Mouse (Mus musculus): Measurements from ENCODE around the gene Cacna2d3.
A peak's percentile ranks its signal among the peaks of the same experiment; 100 is the strongest.

Gene Cacna2d3

DNA sequence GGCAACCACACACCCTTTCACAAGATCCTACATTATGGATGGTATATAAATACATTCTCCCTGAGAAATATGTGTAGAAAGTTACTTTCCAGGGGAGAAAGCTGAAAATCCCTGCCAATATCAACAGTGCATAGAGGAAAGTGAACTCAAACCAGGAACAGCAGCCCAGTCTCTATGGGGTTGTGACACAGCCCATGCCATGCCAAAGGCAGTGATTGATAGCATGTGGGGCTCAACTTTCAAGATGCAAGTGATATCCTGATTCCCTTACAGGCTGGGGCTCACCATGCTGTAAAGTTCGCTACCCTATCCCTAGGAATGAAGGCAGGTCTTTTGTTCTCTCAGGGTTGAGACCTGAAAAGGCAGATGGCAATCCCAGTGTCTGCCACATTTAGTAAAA, 229.9 kb downstream of the Cacna2d3 start:
- no peak for DNase-seq (ENCODE audit: low read depth)

DNA sequence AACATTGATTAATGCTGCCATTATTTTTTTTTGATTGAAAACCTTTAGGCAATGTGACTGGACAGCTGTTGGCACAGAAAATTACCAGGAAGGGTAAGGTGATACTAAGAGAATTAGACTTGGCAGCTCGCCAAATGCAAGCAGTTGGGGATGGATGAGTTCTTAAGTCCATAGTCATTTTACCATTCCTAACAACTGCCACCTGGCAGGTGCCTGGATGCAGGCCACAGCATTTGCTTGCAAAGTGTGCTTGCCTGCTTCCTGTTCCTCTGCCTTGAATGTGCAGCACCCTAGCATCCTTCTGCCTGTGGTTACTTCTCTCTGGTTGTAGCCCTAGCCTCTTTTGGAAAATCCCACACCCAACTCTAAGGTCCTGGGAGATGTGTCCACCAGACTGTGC, 236.2 kb downstream of the Cacna2d3 start:
- no peak for DNase-seq (ENCODE audit: low read depth)

DNA sequence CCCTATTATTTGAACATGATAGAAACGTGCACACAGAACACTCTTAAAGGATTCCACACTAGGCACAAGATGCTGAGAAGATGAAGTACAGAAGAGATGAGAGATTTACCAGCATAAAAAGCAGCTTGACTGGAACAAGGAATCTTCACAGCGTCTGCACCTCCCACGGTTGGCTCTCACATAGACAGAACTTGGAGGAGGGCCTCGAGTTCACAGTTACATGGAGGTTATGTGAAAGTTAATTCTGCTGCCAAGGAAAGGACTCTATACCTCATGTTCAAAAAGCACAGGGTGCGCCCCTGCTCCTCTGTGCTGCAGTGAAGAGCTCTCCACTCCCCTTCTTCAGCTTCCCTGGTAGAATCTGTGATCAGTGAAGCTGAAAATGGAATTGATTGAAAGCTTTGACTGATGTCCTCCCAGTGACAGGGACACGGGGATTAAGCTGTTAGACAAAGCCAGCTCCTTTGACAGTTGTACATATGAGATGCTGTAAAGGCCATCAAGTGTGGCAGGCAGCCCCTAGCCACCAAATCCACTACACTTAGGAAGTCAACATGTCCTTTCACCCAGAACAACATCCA, 243.2 kb downstream of the Cacna2d3 start:
- no peak for DNase-seq (ENCODE audit: low read depth)

DNA sequence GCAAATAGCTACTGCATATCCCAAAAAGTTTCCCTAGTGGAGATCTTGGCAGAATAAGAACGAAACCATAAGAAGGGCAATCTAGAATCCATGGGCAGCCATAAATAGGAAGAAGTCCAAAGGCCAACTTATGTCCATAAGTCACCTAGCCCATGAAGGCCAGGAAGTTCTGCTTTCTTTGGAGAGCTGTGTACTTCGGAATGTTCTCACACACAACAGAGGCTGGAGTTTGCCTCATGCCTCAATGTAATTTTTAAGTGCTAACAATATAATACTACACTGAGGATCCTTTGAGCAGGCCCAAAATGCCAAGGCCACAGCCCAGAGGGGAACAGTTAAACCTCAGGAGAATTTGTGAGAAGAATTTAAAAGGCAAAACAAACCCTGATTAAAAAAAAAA, 257.4 kb downstream of the Cacna2d3 start:
- DNase-seq (ENCODE audit: low read depth), result no peak

DNA sequence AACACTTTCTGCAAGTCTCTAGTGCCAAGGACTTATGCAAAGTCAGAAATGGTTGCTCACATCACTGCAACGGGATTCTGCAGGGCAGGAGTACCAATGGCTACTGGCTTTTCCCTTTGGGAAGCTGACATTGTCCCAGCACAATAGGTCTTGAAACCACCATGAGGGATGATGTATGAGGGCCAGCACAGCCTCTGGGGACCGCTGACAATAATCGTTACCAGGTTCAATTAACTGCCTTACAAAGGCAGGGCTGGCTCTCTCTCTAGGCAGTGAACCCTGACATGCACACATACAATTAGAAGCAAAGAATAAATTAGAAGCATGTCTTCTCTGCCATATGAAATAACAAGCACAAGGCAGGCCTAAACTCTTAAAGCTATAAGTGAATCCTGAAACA, 272.5 kb downstream of the Cacna2d3 start:
- DNase-seq (ENCODE audit: low read depth), result no peak

DNA sequence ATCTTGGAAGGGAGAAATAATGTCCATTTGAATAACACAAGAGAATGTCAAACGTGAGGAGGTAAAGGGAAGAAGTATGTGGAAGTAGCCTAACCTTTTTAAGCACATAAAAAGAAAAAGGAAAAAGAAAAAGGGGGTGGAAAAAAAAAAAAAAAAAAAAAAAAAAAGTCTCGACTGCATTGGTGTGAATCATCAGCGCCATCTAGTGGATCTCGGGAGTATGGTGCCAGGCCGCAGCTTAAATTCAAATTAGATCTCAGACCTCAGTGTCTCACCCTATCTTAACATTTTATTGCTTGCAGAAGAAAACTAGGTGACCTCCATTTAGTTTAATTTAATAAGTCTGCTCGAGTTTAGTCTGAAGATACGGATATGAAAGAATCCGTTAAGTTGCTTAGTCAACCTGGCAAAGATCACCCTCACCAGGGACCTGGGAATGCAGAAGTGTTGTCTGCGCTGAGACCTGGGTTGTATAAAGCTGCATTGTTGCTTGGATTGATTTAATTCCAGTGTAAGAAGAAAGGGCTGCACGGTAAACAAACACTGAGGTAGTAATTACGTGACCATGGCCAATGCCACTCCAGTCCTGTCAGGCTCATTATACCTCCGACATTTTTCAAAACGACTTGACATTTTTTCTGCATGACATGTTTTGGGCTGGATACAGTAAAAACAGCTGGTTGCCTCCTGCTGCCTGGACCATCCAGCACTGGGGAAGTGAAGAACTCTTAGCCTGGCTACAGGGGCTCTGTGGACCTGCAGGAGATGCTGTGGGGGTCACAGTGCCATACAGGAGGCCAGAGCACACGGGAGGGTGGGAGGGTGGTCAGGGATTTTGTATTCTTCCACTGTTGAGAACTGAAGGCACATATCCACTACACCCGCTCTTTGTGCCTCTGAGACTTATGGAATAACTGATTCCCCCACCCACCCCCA, 278.3 kb downstream of the Cacna2d3 start:
- peak; percentile 36 for DNase-seq (ENCODE audit: low read depth)

DNA sequence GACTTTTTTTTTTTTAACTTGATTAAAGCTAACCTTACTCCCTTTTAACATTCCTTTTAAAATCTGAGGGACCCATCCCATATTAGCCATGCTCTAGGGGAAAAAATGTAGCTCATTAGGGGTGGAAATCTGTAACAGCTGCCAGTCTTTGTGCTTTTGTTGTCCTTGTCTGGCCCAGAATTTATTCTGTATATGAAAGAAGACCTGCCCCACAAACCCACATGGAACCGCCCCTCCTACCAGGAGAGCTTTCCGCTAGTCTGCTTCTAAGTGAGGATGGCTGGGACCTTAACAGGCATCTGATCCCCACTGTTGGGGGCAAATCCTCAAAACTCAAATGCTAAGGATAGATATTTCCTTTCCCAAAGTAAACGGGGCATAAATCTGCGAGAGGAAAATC, 279.2 kb downstream of the Cacna2d3 start:
- DNase-seq (ENCODE audit: low read depth), result no peak

DNA sequence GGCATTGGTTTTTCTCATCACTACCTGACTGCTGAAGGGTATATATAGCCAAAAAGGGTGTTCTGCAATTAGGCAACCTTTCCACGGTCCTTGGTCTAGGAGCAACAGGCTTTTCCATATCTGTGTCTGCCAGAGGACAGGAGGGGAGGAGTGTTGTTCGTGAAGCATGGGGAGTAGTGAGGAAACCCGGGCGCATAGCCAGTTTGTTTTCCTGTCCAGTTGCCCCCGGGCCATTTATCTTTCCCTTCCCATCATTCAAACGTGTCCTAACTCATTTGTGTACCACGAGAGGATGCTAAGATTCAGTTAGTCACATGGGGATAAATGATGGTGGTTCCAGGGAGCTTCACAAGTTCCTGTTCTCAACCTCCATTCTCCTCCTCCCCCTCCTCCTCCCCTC, 283.0 kb downstream of the Cacna2d3 start:
- DNase-seq (ENCODE audit: low read depth), result no peak

DNA sequence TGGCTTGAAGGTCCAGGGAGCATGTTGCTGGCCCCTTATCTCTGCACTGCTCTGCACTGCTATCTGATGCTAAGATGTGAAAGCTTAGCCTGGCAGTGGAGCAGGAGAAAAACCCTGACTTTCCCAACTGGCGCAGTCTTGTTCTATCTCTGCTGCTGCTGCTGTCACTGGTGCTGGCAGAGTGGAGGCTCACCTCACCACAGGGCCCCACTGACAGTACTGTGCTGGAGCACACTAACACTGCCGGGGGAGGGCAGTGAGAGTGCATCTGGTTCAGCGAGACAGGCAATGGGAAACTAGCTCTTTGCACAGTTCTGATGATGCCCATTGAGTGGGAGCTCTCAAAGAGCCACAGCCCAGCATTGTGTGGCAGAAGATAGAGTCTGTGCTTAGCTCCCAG, 283.4 kb downstream of the Cacna2d3 start:
- no peak for DNase-seq (ENCODE audit: low read depth)

DNA sequence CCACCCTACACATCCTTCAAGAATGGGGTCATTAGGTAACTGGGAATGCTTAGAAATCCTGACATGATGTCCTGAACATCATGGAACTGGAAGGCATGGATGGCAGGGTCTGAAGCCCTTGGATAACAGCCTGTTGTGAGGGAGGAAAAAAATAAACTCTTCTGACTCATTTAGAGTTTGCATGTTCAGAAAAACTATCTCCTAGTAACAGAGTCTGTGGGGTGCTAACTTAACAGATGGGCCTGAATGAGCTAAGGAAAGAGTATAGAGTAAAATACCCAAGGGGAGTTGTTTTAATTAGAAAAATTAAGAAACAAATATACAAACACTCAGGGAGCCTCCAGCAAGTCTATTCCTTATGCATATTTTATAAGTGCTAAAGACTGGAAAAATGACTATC, 286.5 kb downstream of the Cacna2d3 start:
- no peak for DNase-seq (ENCODE audit: low read depth)

DNA sequence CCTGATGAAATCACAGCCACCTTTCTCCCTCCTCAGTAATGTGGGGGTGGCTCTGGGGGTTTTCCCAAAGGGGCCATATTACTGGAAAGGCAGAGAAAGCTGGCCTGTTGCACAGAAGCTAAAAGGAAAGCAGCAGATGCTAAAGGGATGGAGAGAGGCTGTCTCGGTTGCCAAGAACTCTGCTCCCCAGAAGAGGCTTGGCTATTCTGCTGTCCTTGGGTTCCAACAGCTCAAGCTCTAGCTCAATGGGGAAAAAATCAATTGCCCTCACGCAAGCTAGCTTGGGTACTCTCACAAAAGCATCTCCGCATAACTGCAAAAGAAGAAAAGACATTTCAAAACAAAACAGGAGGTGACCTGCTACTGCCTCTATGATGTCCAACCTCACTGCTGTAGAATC, 287.9 kb downstream of the Cacna2d3 start:
- no peak for DNase-seq (ENCODE audit: low read depth)

DNA sequence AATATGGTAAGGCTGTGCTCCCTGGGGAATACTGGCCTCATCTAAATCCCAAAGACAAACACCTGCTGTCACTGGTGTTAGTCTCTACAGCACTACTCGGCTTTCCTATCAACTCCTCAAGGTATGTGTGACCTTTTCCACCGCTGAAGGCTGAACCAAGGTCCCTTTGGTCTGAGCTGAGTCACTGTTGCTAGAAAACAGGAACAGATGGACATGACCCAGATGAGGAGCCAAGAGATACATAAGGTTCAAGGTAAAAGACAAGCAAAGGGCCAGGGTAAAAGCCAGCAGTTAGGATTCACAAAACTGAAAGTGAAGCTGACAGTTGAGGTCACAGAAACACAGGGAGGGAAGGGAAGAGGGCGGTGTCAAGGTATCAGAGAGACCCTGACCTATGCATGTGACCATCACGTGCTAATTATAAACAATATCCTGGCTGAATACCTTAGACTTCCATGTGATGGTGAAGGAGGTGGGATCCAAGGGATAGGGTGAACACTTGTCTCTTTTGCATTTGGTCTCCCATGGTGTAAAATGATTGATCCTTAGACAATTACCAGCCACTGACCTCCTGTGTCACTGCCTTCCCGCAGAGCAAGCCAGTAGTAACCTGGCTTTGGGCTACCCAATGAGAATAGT, 288.5 kb downstream of the Cacna2d3 start:
- DNase-seq (ENCODE audit: low read depth), result no peak

DNA sequence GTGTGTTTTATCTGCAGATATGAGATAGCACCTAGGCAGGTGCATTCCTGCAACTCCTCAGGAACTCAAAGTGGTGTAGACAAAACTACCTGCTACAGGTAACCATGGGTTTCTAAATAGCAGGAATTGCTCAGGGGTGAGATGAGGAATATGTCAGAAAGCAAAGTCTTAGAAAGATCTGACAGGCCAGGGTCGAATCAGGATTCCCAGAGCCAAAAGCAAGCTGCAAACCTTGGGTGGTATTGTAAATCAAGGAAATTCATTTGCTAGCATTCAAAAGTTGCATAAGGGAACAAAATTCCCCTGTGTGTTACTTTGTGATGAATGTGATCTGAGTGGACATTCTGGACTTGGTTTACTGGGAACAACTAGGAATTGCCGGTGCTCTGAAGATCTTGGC, 291.9 kb downstream of the Cacna2d3 start:
- no peak for DNase-seq (ENCODE audit: low read depth)

DNA sequence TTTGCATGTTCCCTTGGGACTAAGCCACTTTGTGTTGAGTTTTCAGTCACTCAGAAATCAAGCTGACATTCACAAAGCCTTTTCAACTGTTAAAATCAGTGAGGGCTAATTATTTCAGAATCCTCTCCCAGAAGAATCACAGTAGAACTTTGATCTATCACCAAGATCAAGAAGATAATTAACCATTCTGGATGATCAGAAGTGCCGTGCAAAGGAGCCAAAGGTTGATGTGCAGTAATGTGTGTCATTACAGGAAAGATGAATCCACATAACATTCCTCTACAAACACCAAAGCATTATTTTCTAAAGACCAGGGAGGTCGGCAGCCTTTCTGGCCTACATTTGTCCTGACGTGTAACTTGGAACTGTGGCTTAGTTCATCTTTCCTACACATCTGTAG, 296.0 kb downstream of the Cacna2d3 start:
- DNase-seq (ENCODE audit: low read depth), result no peak

DNA sequence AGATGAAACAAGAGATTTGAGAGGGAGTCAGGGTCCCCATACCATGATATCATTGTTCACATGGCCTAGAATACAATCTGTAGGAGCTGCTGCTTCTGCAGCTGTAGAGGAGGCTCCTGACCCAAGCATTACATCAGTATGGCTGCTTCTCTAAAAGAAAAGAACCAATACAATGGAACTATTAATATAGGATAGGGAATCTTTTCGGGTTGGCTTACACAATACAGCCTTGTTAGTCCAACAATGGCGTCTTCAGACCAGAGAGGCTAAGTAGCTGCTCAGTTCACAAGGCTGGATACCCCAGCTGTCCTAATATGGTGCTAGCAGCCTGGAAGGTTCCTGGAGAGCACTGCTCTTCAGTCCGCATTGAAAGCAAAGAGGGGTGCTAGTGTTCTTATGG, 296.5 kb downstream of the Cacna2d3 start:
- DNase-seq (ENCODE audit: low read depth), result no peak

DNA sequence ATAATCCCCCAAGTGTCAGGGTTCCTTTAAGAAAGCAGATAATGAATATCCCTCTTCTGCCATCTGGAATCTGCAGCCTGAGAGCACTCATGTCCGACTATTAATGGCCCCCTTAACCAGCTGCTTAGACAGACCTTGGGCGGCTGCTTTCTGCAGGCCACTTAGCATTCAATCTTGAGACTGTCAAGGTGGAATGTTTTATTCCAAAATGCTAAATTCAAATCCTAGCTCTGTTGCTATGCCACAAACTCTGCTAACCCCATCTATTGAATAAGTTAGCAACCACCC, 315.8 kb downstream of the Cacna2d3 start:
- no peak for DNase-seq (ENCODE audit: low read depth)

DNA sequence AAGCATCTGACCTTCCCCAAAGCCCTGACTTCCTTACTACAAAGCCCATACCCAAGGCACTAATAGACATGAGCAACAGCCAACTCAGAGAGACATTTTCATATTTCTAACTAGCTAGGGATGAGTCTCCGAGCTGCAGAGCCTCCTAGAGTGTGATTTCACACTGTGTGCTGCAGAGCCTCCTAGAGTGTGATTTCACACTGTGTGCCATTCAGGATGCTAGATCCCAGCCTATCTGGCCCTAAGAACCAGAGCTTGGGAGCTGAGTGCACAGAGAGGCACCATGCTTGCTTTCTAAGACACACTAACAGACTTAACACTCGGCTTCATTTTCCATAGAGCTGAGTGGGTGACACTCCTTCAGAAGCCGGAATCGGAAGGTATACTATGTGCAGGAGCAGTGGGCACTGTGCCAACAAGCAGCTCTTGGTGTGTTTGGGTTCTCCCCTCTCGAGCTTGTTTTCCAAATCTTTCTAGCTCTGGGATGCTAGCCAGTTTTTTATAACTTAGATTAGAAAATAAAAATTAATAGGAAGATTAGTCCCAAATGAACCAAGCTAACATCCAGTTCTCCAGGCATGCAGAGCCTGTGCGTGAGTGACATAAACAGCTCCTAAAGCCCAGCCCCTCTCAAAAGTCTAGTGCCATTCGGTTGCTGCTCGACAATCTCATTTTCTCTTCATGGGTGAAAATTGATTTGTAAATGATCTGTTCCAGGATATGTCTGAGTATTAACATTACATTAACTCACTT, 316.4 kb downstream of the Cacna2d3 start:
- no peak for DNase-seq (ENCODE audit: low read depth)

DNA sequence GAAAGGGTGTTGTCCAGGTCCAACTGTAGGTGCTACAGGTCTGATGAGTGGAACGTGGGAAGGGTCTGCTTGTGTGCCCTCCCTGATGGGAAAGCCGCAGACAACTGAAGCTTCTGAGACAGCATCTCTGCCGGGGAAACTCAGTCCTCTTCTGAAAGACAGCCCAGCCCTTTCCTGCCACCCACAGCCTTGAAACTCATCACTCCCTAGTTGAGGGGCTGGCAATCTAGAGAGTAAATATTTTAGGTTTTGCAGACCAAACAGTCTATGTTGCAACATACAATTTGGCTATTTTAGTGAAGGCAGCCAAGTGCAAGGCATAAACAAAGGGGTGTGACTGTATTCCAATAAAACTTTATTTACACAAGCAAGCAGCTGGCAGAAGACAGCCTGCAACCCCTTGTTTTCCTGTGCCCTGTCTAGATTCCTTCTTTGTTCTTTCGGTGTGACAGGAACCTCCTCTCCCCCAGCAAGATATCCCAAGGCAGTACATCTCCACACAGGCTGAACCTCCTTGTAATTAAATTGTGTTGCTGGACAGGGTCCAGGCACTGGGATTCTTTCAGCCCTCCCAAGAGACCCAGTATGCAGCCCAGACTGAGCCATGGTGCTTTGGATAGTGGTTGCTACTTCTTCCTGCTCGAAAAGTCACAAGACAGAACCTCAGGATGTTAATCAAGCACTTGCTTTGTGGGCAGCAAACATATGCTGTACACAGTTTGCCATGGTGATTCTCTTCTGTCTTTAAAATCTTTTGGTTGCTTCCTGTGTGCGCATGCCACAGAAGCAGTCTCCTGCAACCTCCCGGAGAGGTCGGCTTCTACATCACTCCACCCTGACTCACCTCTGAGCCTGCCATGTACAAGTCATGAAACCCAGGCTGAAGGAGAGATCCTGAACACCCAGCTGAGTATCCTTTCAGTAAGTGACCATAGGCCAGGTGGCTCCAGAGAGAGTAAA, 317.5 kb downstream of the Cacna2d3 start:
- peak; percentile 15 for DNase-seq (ENCODE audit: low read depth)

DNA sequence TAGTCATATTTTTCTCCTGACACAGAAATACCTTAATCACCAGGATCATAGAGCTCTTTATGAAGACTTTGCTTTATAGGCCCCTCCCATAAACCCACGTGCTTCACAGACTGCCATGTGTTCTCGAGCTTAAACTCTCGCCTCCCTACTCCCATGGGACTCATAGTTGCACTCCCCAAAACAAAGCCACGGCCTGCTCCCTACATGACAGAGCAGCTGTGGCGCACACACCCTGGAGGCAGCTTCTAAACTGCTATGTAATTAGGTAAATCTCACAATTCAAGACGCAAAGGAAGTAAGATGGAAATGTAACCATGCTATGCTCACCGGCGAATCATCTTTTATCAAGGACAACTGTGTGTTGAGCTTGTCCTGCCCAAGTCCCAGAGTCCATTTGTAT, 319.2 kb downstream of the Cacna2d3 start:
- no peak for DNase-seq (ENCODE audit: low read depth)

DNA sequence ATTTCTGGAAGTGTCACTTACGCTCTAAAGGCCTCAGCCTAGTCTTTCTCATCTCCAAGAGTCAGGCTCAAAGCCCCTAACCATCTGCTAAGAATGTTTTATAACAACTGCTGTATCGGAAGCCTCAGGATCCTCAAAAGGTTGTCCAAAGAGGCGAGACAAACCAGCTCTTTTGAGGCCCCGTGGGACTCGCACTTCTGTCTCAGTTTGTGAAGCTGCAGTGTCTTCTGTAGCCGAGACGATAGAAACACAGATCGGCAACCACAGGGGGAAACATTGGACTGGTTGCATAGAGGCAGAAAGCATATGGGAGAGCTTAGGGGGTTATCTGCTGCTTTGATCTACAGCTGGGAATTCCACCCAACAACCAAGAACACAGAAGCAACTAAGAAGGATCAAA, 327.9 kb downstream of the Cacna2d3 start:
- DNase-seq (ENCODE audit: low read depth), result no peak

DNA sequence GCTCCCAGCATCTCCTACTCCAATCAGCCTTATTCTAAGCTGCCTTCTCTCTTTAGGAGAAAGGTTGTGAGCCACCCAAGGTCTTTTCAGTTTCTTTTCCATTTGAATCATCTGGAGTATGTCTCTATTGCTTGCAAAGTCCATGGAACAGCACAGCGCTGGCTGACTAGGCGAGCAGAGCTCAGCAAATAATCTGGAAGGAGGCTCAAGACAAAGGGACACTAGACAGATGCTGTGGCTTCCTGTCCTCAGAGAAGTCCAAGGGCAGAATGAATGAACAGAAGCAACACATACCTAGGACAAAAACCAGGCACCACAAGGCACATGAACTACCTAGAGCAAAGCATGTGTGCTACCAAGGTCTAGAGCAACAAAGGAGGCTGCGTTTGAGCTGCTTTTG, 328.8 kb downstream of the Cacna2d3 start:
- DNase-seq (ENCODE audit: low read depth), result no peak

DNA sequence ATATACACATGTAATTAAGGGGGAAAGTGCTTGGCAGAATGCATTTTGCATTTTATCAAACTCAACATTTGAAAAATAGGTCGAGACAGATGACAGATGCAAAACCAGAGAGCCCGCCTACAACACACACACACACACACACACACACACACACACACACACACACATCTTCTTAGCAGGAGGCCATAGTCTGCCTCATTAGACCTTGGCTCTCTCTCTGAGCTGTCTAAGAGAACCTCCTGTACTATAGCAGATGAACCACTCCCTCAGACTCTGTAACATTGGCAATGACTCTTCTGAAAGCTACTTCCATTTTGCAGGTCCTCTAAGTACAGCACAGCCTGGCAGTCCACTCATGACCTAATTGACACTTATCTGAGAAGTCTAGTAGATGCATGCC, 330.2 kb downstream of the Cacna2d3 start:
- DNase-seq (ENCODE audit: low read depth), result no peak

Data from fibroblast of lung, adult 2 months (primary cell).